8 mouse cellular contexts compared by ENCODE assay signal in genomic region chr1:39949790-39950462, GRCm38 (mm10). TPM values are rescaled to one million over a fixed set of nuclear protein-coding genes. Genes with fewer than 3 reads are reported as not detected.
DNase-seq lines count a peak whose midpoint lies in the region; ATAC-seq lines count a peak whose summit lies in the region.
"Had no signal": no experiment of that assay in that cellular context is flagged by ENCODE, and none has a peak within 500 bp of the region (broad histone marks: within the 10 kb centered on the region; RNA-seq: fewer than 3 reads in every experiment).

No protein-coding gene starts in this region.

- H3K9me3 ChIP-seq in heart, embryonic 15.5 days (replicated peaks) = no peaks in the 10 kb centered on the region
- H3K9me3 ChIP-seq: embryonic facial prominence, embryonic 13.5 days had no signal

- no peak overlapping the region for H3K9ac ChIP-seq in heart, embryonic 15.5 days
- H3K9ac ChIP-seq: embryonic facial prominence, embryonic 13.5 days had no signal

- peak overlapping the region; percentile 1 for H3K4me2 ChIP-seq in heart, embryonic 15.5 days
- H3K4me2 ChIP-seq: embryonic facial prominence, embryonic 13.5 days had no signal

- intact Hi-C loops in left cerebral cortex, postnatal 4 days (cut with DNase I) = no loop called here
- intact Hi-C loops in gastrocnemius, postnatal 14 days (cut with DNase I; ENCODE audit: low total_unique reads) = no loop called here

- ATAC-seq in heart, embryonic 15.5 days (replicated peaks; ENCODE audit: insufficient number of reproducible peaks, insufficient read depth, low FRiP score, low read depth) = peak; percentile 48; the same call in 1 of the 2 replicates
- peak; percentile 62 for ATAC-seq in megakaryocyte, adult 5-6 weeks (ENCODE audit: poor library complexity, severe bottlenecking)

- WGBS in heart, embryonic 15.5 days = 32% methylated on average over 10 of the region's 10 CpGs

- peak overlapping the region; percentile 78 for H3K27ac ChIP-seq in heart, embryonic 15.5 days
- H3K27ac ChIP-seq: embryonic facial prominence, embryonic 13.5 days had no signal

- H3K4me3 ChIP-seq in heart, embryonic 15.5 days = no peak overlapping the region
- H3K4me3 ChIP-seq: embryonic facial prominence, embryonic 13.5 days had no signal

- peak; percentile 45 for DNase-seq in left cerebral cortex, postnatal 4 days
- DNase-seq in left cerebral cortex, adult 11 months (ENCODE audit: low spot score) = no peak
- peak; percentile 22 for DNase-seq in WW6 (ENCODE audit: low read depth, low spot score)
- no peak for DNase-seq in frontal cortex, postnatal 36 days (ENCODE audit: low spot score in 2 of 2)
- no peak for DNase-seq in gastrocnemius, postnatal 14 days

- H3K27me3 ChIP-seq in heart, embryonic 15.5 days = no peaks in the 10 kb centered on the region
- H3K27me3 ChIP-seq: embryonic facial prominence, embryonic 13.5 days had no signal

- peaks cover 88% of the 10 kb centered on the region for H3K4me1 ChIP-seq in heart, embryonic 15.5 days (replicated peaks)

- no peaks in the 10 kb centered on the region for H3K36me3 ChIP-seq in heart, embryonic 15.5 days
- H3K36me3 ChIP-seq: embryonic facial prominence, embryonic 13.5 days had no signal

RNA-seq across cellular contexts. Expression of gene Map4k4, which starts 49.2 kb away (rescaled TPM):
- 100 to 1,000 TPM; 374 to 381 TPM for total RNA-seq in left cerebral cortex, postnatal 4 days (2021)
- polyA plus RNA-seq in heart, embryonic 15.5 days (2015; fragmentation: Nextera tagmentation; extraction: Ambion mirVana) = 22.9 and 24.8 TPM in 2 replicates
- total RNA-seq in megakaryocyte, adult 5-6 weeks (2015) = 52.1 and 52.3 TPM in 2 replicates
- 190 and 228 TPM in 2 replicates for total RNA-seq in megakaryocyte, adult 5-6 weeks (2017)
- total RNA-seq in gastrocnemius, postnatal 14 days (2021) = 10 to 100 TPM; 53.2 to 53.6 TPM

Comparison
In these comparisons a context has a peak if more than half of its experiments do, and no peak if none do; other contexts are left out.
1. DNase-seq: peak in left cerebral cortex, postnatal 4 days (single experiment) and WW6 (single experiment); none in left cerebral cortex, adult 11 months (single experiment), frontal cortex, postnatal 36 days (0 of 2) and gastrocnemius, postnatal 14 days (single experiment).